In genomic region chr2:127364452-127364851, GRCm38 (mm10) we compare ENCODE assay signal across 10 mouse cellular contexts. TPM values are rescaled to one million over a fixed set of nuclear protein-coding genes. Genes with fewer than 3 reads are reported as not detected.
DNase-seq lines count a peak whose midpoint lies in the region; ATAC-seq lines count a peak whose summit lies in the region.
"Had no signal": no experiment of that assay in that cellular context is flagged by ENCODE, and none has a peak within 500 bp of the region (broad histone marks: within the 10 kb centered on the region; RNA-seq: fewer than 3 reads in every experiment).

No protein-coding gene starts in this region.

- H3K4me1 ChIP-seq in forebrain, embryonic 13.5 days: peaks cover 16% of the 10 kb centered on the region
- H3K4me1 ChIP-seq in forebrain, embryonic 14.5 days (ENCODE audit: control insufficient read depth, insufficient read depth, low read length): peaks cover 6% of the 10 kb centered on the region; the same call in 1 of the 2 replicates
- H3K4me1 ChIP-seq in midbrain, embryonic 14.5 days (ENCODE audit: control insufficient read depth, insufficient read depth, low read length): peaks cover 8% of the 10 kb centered on the region; the same call in 1 of the 2 replicates
- peaks cover 14% of the 10 kb centered on the region for H3K4me1 ChIP-seq in midbrain, embryonic 16.5 days (ENCODE audit: control insufficient read depth, insufficient read depth, low read length)

- no peaks in the 10 kb centered on the region for H3K36me3 ChIP-seq in forebrain, embryonic 13.5 days (ENCODE audit: poor library complexity, severe bottlenecking)
- H3K36me3 ChIP-seq in forebrain, embryonic 14.5 days (ENCODE audit: control insufficient read depth, insufficient read depth, low read length): no peaks in the 10 kb centered on the region
- H3K36me3 ChIP-seq in midbrain, embryonic 14.5 days (ENCODE audit: control insufficient read depth, insufficient read depth, low read length): no peaks in the 10 kb centered on the region
- H3K36me3 ChIP-seq in midbrain, embryonic 16.5 days (ENCODE audit: control insufficient read depth, insufficient read depth, low read length): no peaks in the 10 kb centered on the region

- no peak overlapping the region for H3K9ac ChIP-seq in forebrain, embryonic 13.5 days
- H3K9ac ChIP-seq in forebrain, embryonic 14.5 days (ENCODE audit: low read length): no peak overlapping the region
- H3K9ac ChIP-seq in midbrain, embryonic 14.5 days (replicated peaks; ENCODE audit: low read length): no peak overlapping the region
- no peak overlapping the region for H3K9ac ChIP-seq in midbrain, embryonic 16.5 days (ENCODE audit: low read depth, low read length)

- ATAC-seq in forebrain, embryonic 13.5 days: no peak
- no peak for ATAC-seq in forebrain, embryonic 14.5 days
- no peak for ATAC-seq in midbrain, embryonic 14.5 days (ENCODE audit: low FRiP score, low TSS enrichment)
- no peak for ATAC-seq in midbrain, embryonic 16.5 days

- DNase-seq in forebrain, embryonic 14.5 days (ENCODE audit: low spot score): no peak
- DNase-seq in midbrain, embryonic 14.5 days: no peak
- DNase-seq in liver: peak; percentile 72
- no peak for DNase-seq in cerebellum, adult 9-10 months
- DNase-seq in right cerebral cortex, adult 18-20 months: no peak
- no peak for DNase-seq in spleen, postnatal 10 days (ENCODE audit: low spot score in 2 of 2)
- DNase-seq: adrenal gland, postnatal 25 days had no signal

- peaks cover 76% of the 10 kb centered on the region for H3K27me3 ChIP-seq in forebrain, embryonic 13.5 days
- peaks cover 54% of the 10 kb centered on the region for H3K27me3 ChIP-seq in forebrain, embryonic 14.5 days (replicated peaks; ENCODE audit: control insufficient read depth, insufficient read depth, low read length)
- peaks cover 44% of the 10 kb centered on the region for H3K27me3 ChIP-seq in midbrain, embryonic 14.5 days (ENCODE audit: control insufficient read depth, insufficient read depth, low read length)
- H3K27me3 ChIP-seq in midbrain, embryonic 16.5 days (ENCODE audit: control insufficient read depth, insufficient read depth, low read depth, low read length): peaks cover 59% of the 10 kb centered on the region

- WGBS in forebrain, embryonic 13.5 days: 17% methylated on average over 8 of the region's 8 CpGs
- 11% methylated on average over 8 of the region's 8 CpGs for WGBS in forebrain, embryonic 14.5 days
- WGBS in midbrain, embryonic 14.5 days: 13% methylated on average over 8 of the region's 8 CpGs
- 21% methylated on average over 8 of the region's 8 CpGs for WGBS in midbrain, embryonic 16.5 days

- no peak overlapping the region for H3K27ac ChIP-seq in forebrain, embryonic 13.5 days
- no peak overlapping the region for H3K27ac ChIP-seq in forebrain, embryonic 14.5 days (ENCODE audit: low read depth, low read length)
- H3K27ac ChIP-seq in midbrain, embryonic 14.5 days (replicated peaks; ENCODE audit: low read depth, low read length): no peak overlapping the region
- H3K27ac ChIP-seq in midbrain, embryonic 16.5 days (ENCODE audit: low read length): no peak overlapping the region

- no peaks in the 10 kb centered on the region for H3K9me3 ChIP-seq in forebrain, embryonic 13.5 days (replicated peaks)
- H3K9me3 ChIP-seq in forebrain, embryonic 14.5 days (replicated peaks; ENCODE audit: control insufficient read depth, low read length): no peaks in the 10 kb centered on the region
- H3K9me3 ChIP-seq in midbrain, embryonic 14.5 days (ENCODE audit: control insufficient read depth, low read length): no peaks in the 10 kb centered on the region
- no peaks in the 10 kb centered on the region for H3K9me3 ChIP-seq in midbrain, embryonic 16.5 days (replicated peaks; ENCODE audit: control insufficient read depth, low read length, poor library complexity, severe bottlenecking)

- no peak overlapping the region for H3K4me2 ChIP-seq in forebrain, embryonic 13.5 days
- no peak overlapping the region for H3K4me2 ChIP-seq in forebrain, embryonic 14.5 days (ENCODE audit: low read length)
- peak overlapping the region; percentile 67; the same call in 1 of the 2 replicates for H3K4me2 ChIP-seq in midbrain, embryonic 14.5 days (ENCODE audit: low read length)
- H3K4me2 ChIP-seq in midbrain, embryonic 16.5 days (ENCODE audit: low read length): no peak overlapping the region

- H3K4me3 ChIP-seq in forebrain, embryonic 13.5 days: 0 out of 2 replicates have a peak overlapping the region, but pooled peaks have one; percentile 44
- H3K4me3 ChIP-seq in forebrain, embryonic 14.5 days (ENCODE audit: low read depth, low read length): no peak overlapping the region
- no peak overlapping the region for H3K4me3 ChIP-seq in midbrain, embryonic 14.5 days (replicated peaks; ENCODE audit: low read depth, low read length)
- H3K4me3 ChIP-seq in midbrain, embryonic 16.5 days (ENCODE audit: low read depth, low read length): no peak overlapping the region

RNA-seq across cellular contexts. Expression of gene Adra2b, which starts 1.4 kb away (rescaled TPM):
- polyA plus RNA-seq in forebrain, embryonic 13.5 days (2015; fragmentation: Nextera tagmentation; extraction: Ambion mirVana): 0.18 and 0.42 TPM in 2 replicates
- polyA plus RNA-seq in forebrain, embryonic 14.5 days (2014; fragmentation: Nextera tagmentation; extraction: Ambion mirVana): 0.36 and 0.43 TPM in 2 replicates
- 0.08 TPM in 1 of 2 replicates, not detected in the other for polyA plus RNA-seq in midbrain, embryonic 14.5 days (2014; fragmentation: Nextera tagmentation; extraction: Ambion mirVana)
- 0.20 and 0.21 TPM in 2 replicates for polyA plus RNA-seq in midbrain, embryonic 16.5 days (2015; fragmentation: Nextera tagmentation; extraction: Ambion mirVana)

RNA-seq across cellular contexts. Expression of gene Astl, which starts 26.0 kb away (rescaled TPM):
- not detected in 2 replicates for polyA plus RNA-seq in forebrain, embryonic 13.5 days (2015; fragmentation: Nextera tagmentation; extraction: Ambion mirVana)
- polyA plus RNA-seq in forebrain, embryonic 14.5 days (2014; fragmentation: Nextera tagmentation; extraction: Ambion mirVana): not detected in 2 replicates
- not detected in 2 replicates for polyA plus RNA-seq in midbrain, embryonic 14.5 days (2014; fragmentation: Nextera tagmentation; extraction: Ambion mirVana)
- not detected in 2 replicates for polyA plus RNA-seq in midbrain, embryonic 16.5 days (2015; fragmentation: Nextera tagmentation; extraction: Ambion mirVana)
- polyA plus RNA-seq: neural tube, embryonic 14.5 days had no signal

RNA-seq across cellular contexts. Expression of gene Dusp2, which starts 28.5 kb away (rescaled TPM):
- 3.1 and 3.6 TPM in 2 replicates for polyA plus RNA-seq in forebrain, embryonic 13.5 days (2015; fragmentation: Nextera tagmentation; extraction: Ambion mirVana)
- 5.6 and 7.4 TPM in 2 replicates for polyA plus RNA-seq in forebrain, embryonic 14.5 days (2014; fragmentation: Nextera tagmentation; extraction: Ambion mirVana)
- polyA plus RNA-seq in midbrain, embryonic 14.5 days (2014; fragmentation: Nextera tagmentation; extraction: Ambion mirVana): 10.1 and 12.7 TPM in 2 replicates
- 10.8 and 15.6 TPM in 2 replicates for polyA plus RNA-seq in midbrain, embryonic 16.5 days (2015; fragmentation: Nextera tagmentation; extraction: Ambion mirVana)
